Comparison of ENCODE assay signal across 8 mouse cellular contexts in genomic region chr13:43559711-43560457, GRCm38 (mm10). TPM values are rescaled to one million over a fixed set of nuclear protein-coding genes. Genes with fewer than 3 reads are reported as not detected.
DNase-seq lines count a peak whose midpoint lies in the region; ATAC-seq lines count a peak whose summit lies in the region.

Gene Mcur1, minus strand, starts transcription at chr13:43560191.

- H3K36me3 ChIP-seq in lung, embryonic 16.5 days (ENCODE audit: control insufficient read depth, insufficient read depth, low read length), result no peaks in the 10 kb centered on the region

- H3K27me3 ChIP-seq in lung, embryonic 16.5 days (ENCODE audit: control insufficient read depth, insufficient read depth, low read depth, low read length), result no peaks in the 10 kb centered on the region

- H3K9ac ChIP-seq in lung, embryonic 16.5 days (ENCODE audit: low read length), result peak within 1 kb of the TSS; percentile 85

- DNase-seq in Muller cell, postnatal 12 days (ENCODE audit: inconsistent ontology term), result peak; percentile 98
- DNase-seq in cerebellum, adult 9-10 months, result peak; percentile 90
- peak; percentile 90 for DNase-seq in layer of hippocampus, adult 9-11 months
- peak; percentile 92 for DNase-seq in ovary, adult 18-20 months (ENCODE audit: low spot score)
- peak; percentile 86 for DNase-seq in thymus, postnatal 0 days (ENCODE audit: low spot score)

- H3K4me2 ChIP-seq in lung, embryonic 16.5 days (ENCODE audit: low read depth, low read length), result peak within 1 kb of the TSS; percentile 93

- H3K4me3 ChIP-seq in lung, embryonic 16.5 days (ENCODE audit: low read length), result peak within 1 kb of the TSS; percentile 89

- peak; percentile 86 for ATAC-seq in frontal cortex, adult (ENCODE audit: low TSS enrichment)
- ATAC-seq in hematopoietic stem cell, adult 5-6 weeks (replicated peaks in 1 of 2; ENCODE audit: insufficient read depth in 1 of 2, low FRiP score in 2 of 2, low TSS enrichment in 1 of 2, low read depth in 1 of 2, poor library complexity in 2 of 2, severe bottlenecking in 2 of 2), result peak; percentile 93 to 98
- peak; percentile 98 for ATAC-seq in lung, embryonic 16.5 days (ENCODE audit: low read depth)

- under 1% methylated on average over 86 of the region's 100 CpGs for WGBS in lung, embryonic 16.5 days

- H3K4me1 ChIP-seq in lung, embryonic 16.5 days (replicated peaks; ENCODE audit: control insufficient read depth, insufficient read depth, low read length), result peaks cover 16% of the 10 kb centered on the region

- no peaks in the 10 kb centered on the region for H3K9me3 ChIP-seq in lung, embryonic 16.5 days (ENCODE audit: control insufficient read depth, low read length)

- H3K27ac ChIP-seq in lung, embryonic 16.5 days (ENCODE audit: low read length), result peak within 1 kb of the TSS; percentile 75

RNA-seq across cellular contexts. Expression of gene Mcur1, which starts in this region (rescaled TPM):
- total RNA-seq in hematopoietic stem cell, adult 5-6 weeks (2017), result 32.2 and 34.8 TPM in 2 replicates
- polyA plus RNA-seq in lung, embryonic 16.5 days (2015; fragmentation: Nextera tagmentation; extraction: Ambion mirVana), result 15.9 and 16.4 TPM in 2 replicates
- polyA plus RNA-seq in thymus, postnatal 0 days (2015; fragmentation: Nextera tagmentation; extraction: Ambion mirVana), result 11.9 and 12.7 TPM in 2 replicates

Comparison
In these comparisons a context has a peak if more than half of its experiments do, and no peak if none do; other contexts are left out.
1. Peak in every context shown above with its lines: DNase-seq, ATAC-seq, H3K4me3 ChIP-seq and H3K27ac ChIP-seq.